Mouse (Mus musculus): ENCODE measurements around the gene Zfp759.
A peak's percentile ranks its signal among the peaks of the same experiment; 100 is the strongest.
"Not testable (repeated sequence)": the region's sequence is repeated elsewhere in the genome, so short reads cannot be mapped to it uniquely, and the experiment has no call there.

Zfp759 gene

GRCm38 (mm10) chr13:67121360-67121759 lies at the start of gene Zfp759:
Zfp759 (plus strand) TSS chr13:67121660.
- not testable (repeated sequence) for DNase-seq (ENCODE audit: low spot score)

GRCm38 (mm10) chr13:67072786-67073185 lies 48.7 kb upstream of the Zfp759 start:
- DNase-seq (ENCODE audit: low spot score) = no peak

- no peak for DNase-seq (ENCODE audit: low spot score)
Measured at GRCm38 (mm10) chr13:67077244-67077643, 44.2 kb upstream of the Zfp759 start.

GRCm38 (mm10) chr13:67081142-67081713 lies 40.2 kb upstream of the Zfp759 start:
- DNase-seq (ENCODE audit: low spot score) = peak; percentile 94

- peak; percentile 4 for DNase-seq (ENCODE audit: low spot score)
Measured at GRCm38 (mm10) chr13:67081946-67082345, 39.5 kb upstream of the Zfp759 start.

- no peak for DNase-seq (ENCODE audit: low spot score)
Measured at GRCm38 (mm10) chr13:67090154-67090553, 31.3 kb upstream of the Zfp759 start.

- DNase-seq (ENCODE audit: low spot score) = no peak
Measured at GRCm38 (mm10) chr13:67097876-67098275, 23.6 kb upstream of the Zfp759 start, which contains the start of gene Zfp708. Zfp708 (minus strand) TSS chr13:67097976.

- DNase-seq (ENCODE audit: low spot score) = no peak
Measured at GRCm38 (mm10) chr13:67107681-67108080, 13.8 kb upstream of the Zfp759 start.

GRCm38 (mm10) chr13:67108194-67108820 lies 13.2 kb upstream of the Zfp759 start, which contains the start of gene Gm28557:
Gm28557 (minus strand) TSS chr13:67108604.
- DNase-seq (ENCODE audit: low spot score) = peak; percentile 95

GRCm38 (mm10) chr13:67108821-67109206 lies 12.6 kb upstream of the Zfp759 start:
- no peak for DNase-seq (ENCODE audit: low spot score)

GRCm38 (mm10) chr13:67112096-67112495 lies 9.4 kb upstream of the Zfp759 start:
- DNase-seq (ENCODE audit: low spot score) = no peak

GRCm38 (mm10) chr13:67113287-67113686 lies 8.2 kb upstream of the Zfp759 start:
- no peak for DNase-seq (ENCODE audit: low spot score)

- not testable (repeated sequence) for DNase-seq (ENCODE audit: low spot score)
Measured at GRCm38 (mm10) chr13:67116163-67116562, 5.3 kb upstream of the Zfp759 start, which contains the start of gene Rslcan18. Rslcan18 (minus strand) TSS chr13:67116263.

- DNase-seq (ENCODE audit: low spot score) = no peak
Measured at GRCm38 (mm10) chr13:67124460-67124859, 3.0 kb downstream of the Zfp759 start.

- not testable (repeated sequence) for DNase-seq (ENCODE audit: low spot score)
Measured at GRCm38 (mm10) chr13:67127507-67127906, 6.0 kb downstream of the Zfp759 start.

- DNase-seq (ENCODE audit: low spot score) = peak; percentile 81
Measured at GRCm38 (mm10) chr13:67128038-67128721, 6.7 kb downstream of the Zfp759 start.

GRCm38 (mm10) chr13:67166122-67166521 lies 44.7 kb downstream of the Zfp759 start:
- DNase-seq (ENCODE audit: low spot score) = not testable (repeated sequence)

- peak; percentile 85 for DNase-seq (ENCODE audit: low spot score)
Measured at GRCm38 (mm10) chr13:67172991-67173722, 51.7 kb downstream of the Zfp759 start, which contains the start of gene Rsl1. Rsl1 (plus strand) TSS chr13:67173182.

- no peak for DNase-seq (ENCODE audit: low spot score)
Measured at GRCm38 (mm10) chr13:67173723-67174055, 52.2 kb downstream of the Zfp759 start.
